Mouse (Mus musculus) hindbrain, postnatal 0 days (tissue): ENCODE measurements at regions not wholly inside any gene's neighbourhood (a gene's known extent, or its start where the extent isn't known, plus 50 kb on each side); places are given as distances from the start of the nearest gene placed in this dataset.

Source experiments
- ATAC-seq: fragments of 200-750 bp; cut with Nextera tagmentation; 2 replicates; pipeline ENCODE4 v1.8.0; 2017; ENCODE audit warnings: mild to moderate bottlenecking, moderate TSS enrichment, moderate library complexity
- DNase-seq: peaks from one replicate; pipeline ENCODE4 v3.0.0-alpha.2; 2015; ENCODE audit warnings: low spot score
- H3K27ac ChIP-seq: fragments of 300-500 bp; sonication (generic); 2 replicates; pipeline ENCODE4 v1.5.1; 2014; ENCODE audit warnings: mild to moderate bottlenecking
- H3K27me3 ChIP-seq: fragments of 300-500 bp; sonication (generic); 2 replicates; pipeline ENCODE4 v1.6.1; 2014; ENCODE audit warnings: low read length, mixed read lengths; ENCODE audit not compliant: insufficient read depth
- H3K36me3 ChIP-seq: fragments of 300-500 bp; sonication (generic); 2 replicates; pipeline ENCODE4 v1.6.1; 2014; ENCODE audit warnings: low read length, mixed read lengths; ENCODE audit not compliant: insufficient read depth
- H3K4me1 ChIP-seq: fragments of 300-500 bp; sonication (generic); 2 replicates; pipeline ENCODE4 v1.6.1; 2014; ENCODE audit warnings: antibody characterized with exemption, low read length, mixed read lengths; ENCODE audit not compliant: insufficient read depth
- H3K4me2 ChIP-seq: fragments of 300-500 bp; sonication (generic); 2 replicates; pipeline ENCODE4 v1.6.1; 2014; ENCODE audit warnings: low read depth, mild to moderate bottlenecking, low read length, moderate library complexity, mixed read lengths
- H3K4me3 ChIP-seq: fragments of 300-500 bp; sonication (generic); 2 replicates; pipeline ENCODE4 v1.5.1; 2014; ENCODE audit warnings: low read length
- H3K9ac ChIP-seq: fragments of 300-500 bp; sonication (generic); replicated peaks from 2 replicates; pipeline ENCODE4 v1.6.1; 2014; ENCODE audit warnings: mild to moderate bottlenecking, low read length, moderate library complexity, mixed read lengths
- H3K9me3 ChIP-seq: fragments of 300-500 bp; sonication (generic); 2 replicates; pipeline ENCODE4 v1.6.1; 2016; ENCODE audit warnings: low read length, mixed read lengths
- CTCF ChIP-seq: IDR thresholded peaks from 2 replicates; pipeline ENCODE4 v1.5.1; 2016; ENCODE audit warnings: antibody characterized with exemption, control low read depth, low read depth
- WGBS: fragments of 180-500 bp; shearing (Covaris S2); extraction: QIAGEN DNeasy Blood & Tissue Kit; methylation state at CpG from one replicate; pipeline ENCODE4 v1.1.7; 2014; 5-methylcytosine and 5-hydroxymethylcytosine counted together

DNA sequence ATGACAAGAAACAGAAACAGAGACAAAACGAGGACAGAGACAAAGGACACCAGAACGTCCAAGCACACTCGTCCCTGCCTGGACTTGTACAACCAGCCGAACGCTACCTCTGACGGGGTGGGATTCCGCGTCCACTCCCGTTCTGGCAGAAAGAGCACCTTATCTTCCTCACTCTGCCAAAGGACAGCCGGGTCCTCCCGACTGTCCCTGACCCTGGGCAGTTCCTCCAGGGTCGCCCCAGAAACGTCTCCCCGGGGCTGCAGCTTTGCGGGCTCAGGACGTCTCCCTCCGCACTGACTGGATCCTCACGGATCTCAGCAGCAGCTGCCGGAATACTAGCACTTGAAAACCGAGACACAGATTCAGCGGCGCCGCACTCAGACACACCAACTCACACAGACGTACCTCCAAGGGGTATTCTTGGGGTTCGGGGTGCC is 279.6 kb downstream of the Gm21863 start:
- Histone ChIP-seq H3K36me3 (no peaks in the 10 kb centered on the region), H3K4me3 (no peak overlapping the region)
- peak; percentile 4 for DNase-seq

More for the DNA sequence above, 279.6 kb downstream of the Gm21863 start:
- ATAC-seq, result peak; percentile 59
- Histone ChIP-seq H3K9ac (no peak overlapping the region), H3K4me1 (no peaks in the 10 kb centered on the region), H3K27ac (no peak overlapping the region), H3K27me3 (no peaks in the 10 kb centered on the region), H3K4me2 (no peak overlapping the region), H3K9me3 (peaks cover 54% of the 10 kb centered on the region)
- no peak for TF ChIP-seq CTCF
- 77% methylated on average over 25 of the region's 25 CpGs for WGBS
